Mouse (Mus musculus): ENCODE data around the gene Olfr171.
"Not testable (repeated sequence)": the region's sequence is repeated elsewhere in the genome, so short reads cannot be mapped to it uniquely, and the experiment has no call there.

The Olfr171 gene

GRCm38 (mm10) chr16:19629816-19630215, at the start of gene Olfr171:
TSS of gene Olfr171 (minus strand) at chr16:19629916.
- no peak for DNase-seq (ENCODE audit: low spot score)

- no peak for DNase-seq (ENCODE audit: low spot score)
Measured at GRCm38 (mm10) chr16:19670768-19671357, 41.1 kb upstream of the Olfr171 start.

GRCm38 (mm10) chr16:19666312-19666711, 36.6 kb upstream of the Olfr171 start:
- no peak for DNase-seq (ENCODE audit: low spot score)

GRCm38 (mm10) chr16:19611782-19612181, 17.9 kb downstream of the Olfr171 start, which contains the start of gene Olfr170:
TSS of gene Olfr170 (minus strand) at chr16:19611882.
- not testable (repeated sequence) for DNase-seq (ENCODE audit: low spot score)

- no peak for DNase-seq (ENCODE audit: low spot score)
Measured at GRCm38 (mm10) chr16:19603166-19603565, 26.6 kb downstream of the Olfr171 start.
